Mouse (Mus musculus) heart, embryonic 10.5 days (tissue): Measurements from ENCODE around the gene Pebp1. TPM values are rescaled to one million over a fixed set of nuclear protein-coding genes. Genes with fewer than 3 reads are reported as not detected.

Source experiments
- DNase-seq: peaks from one replicate; pipeline ENCODE4 v3.0.0-alpha.2; 2017; ENCODE audit warnings: low spot score
- H3K27ac ChIP-seq: fragments of 300-500 bp; sonication (generic); 2 replicates; pipeline ENCODE4 v1.5.1; 2016; ENCODE audit warnings: mild to moderate bottlenecking
- H3K27me3 ChIP-seq: fragments of 300-500 bp; sonication (generic); 2 replicates; pipeline ENCODE4 v1.6.1; 2016; ENCODE audit warnings: mild to moderate bottlenecking; ENCODE audit not compliant: poor library complexity, insufficient read depth, severe bottlenecking
- H3K36me3 ChIP-seq: fragments of 300-500 bp; sonication (generic); 2 replicates; pipeline ENCODE4 v1.6.1; 2016; ENCODE audit warnings: mild to moderate bottlenecking, moderate library complexity
- H3K4me1 ChIP-seq: fragments of 300-500 bp; sonication (generic); 2 replicates; pipeline ENCODE4 v1.6.1; 2016; ENCODE audit warnings: mild to moderate bottlenecking
- H3K4me3 ChIP-seq: fragments of 300-500 bp; sonication (generic); 2 replicates; pipeline ENCODE4 v1.5.1; 2016; ENCODE audit warnings: mild to moderate bottlenecking, moderate library complexity
- H3K9me3 ChIP-seq: fragments of 300-500 bp; sonication (generic); 2 replicates; pipeline ENCODE4 v1.6.1; 2016; ENCODE audit warnings: mild to moderate bottlenecking, moderate library complexity
- WGBS: fragments of 180-500 bp; shearing (Covaris S2); methylation state at CpG from one replicate; pipeline ENCODE4 v1.1.7; 2016; 5-methylcytosine and 5-hydroxymethylcytosine counted together
- polyA plus RNA-seq: library from polyadenylated mRNA; unstranded; fragments of >200 nt; fragmentation: Nextera tagmentation; extraction: Ambion mirVana; gene quantifications from 2 replicates; pipeline ENCODE4 v1.2.1, GENCODE M21; 2016

Pebp1 gene
- polyA plus RNA-seq, result 614 and 687 TPM in 2 replicates

- WGBS, result under 1% methylated on average over 77 of the region's 77 CpGs
- Histone ChIP-seq H3K9me3 (no peaks in the 10 kb centered on the region), H3K4me3 (peak within 1 kb of the TSS; percentile 89), H3K27ac (peak within 1 kb of the TSS; percentile 90), H3K4me1 (peaks cover 31% of the 10 kb centered on the region), H3K36me3 (peaks cover 33% of the 10 kb centered on the region), H3K27me3 (no peaks in the 10 kb centered on the region)
- DNase-seq, result peak; percentile 98
Measured at GRCm38 (mm10) chr5:117286831-117287822, at the start of gene Pebp1. Pebp1 (minus strand) TSS chr5:117287625.

GRCm38 (mm10) chr5:117330457-117330856 lies 43.0 kb upstream of the Pebp1 start:
- Histone ChIP-seq H3K4me3 (no peak overlapping the region), H3K36me3 (peaks cover 6% of the 10 kb centered on the region), H3K9me3 (no peaks in the 10 kb centered on the region), H3K27ac (no peak overlapping the region), H3K4me1 (0 out of 2 replicates have a peak, but pooled peaks cover 5% of the 10 kb centered on the region), H3K27me3 (peaks cover 8% of the 10 kb centered on the region; the same call in 1 of the 2 replicates)
- 78% methylated on average over 7 of the region's 7 CpGs for WGBS
- DNase-seq, result no peak

GRCm38 (mm10) chr5:117326408-117326807 lies 39.0 kb upstream of the Pebp1 start:
- WGBS, result 60% methylated on average over 6 of the region's 6 CpGs
- Histone ChIP-seq H3K27ac (no peak overlapping the region), H3K4me1 (no peaks in the 10 kb centered on the region), H3K36me3 (no peaks in the 10 kb centered on the region), H3K27me3 (peaks cover 2% of the 10 kb centered on the region; the same call in 1 of the 2 replicates), H3K9me3 (no peaks in the 10 kb centered on the region), H3K4me3 (no peak overlapping the region)
- DNase-seq, result no peak

- H3K4me3 ChIP-seq, result no peak overlapping the region
- DNase-seq, result no peak
- no peak overlapping the region for H3K27ac ChIP-seq
- peaks cover 9% of the 10 kb centered on the region; the same call in 1 of the 2 replicates for H3K4me1 ChIP-seq
- no peaks in the 10 kb centered on the region for H3K36me3 ChIP-seq
- WGBS, result 72% methylated on average over 9 of the region's 9 CpGs
- H3K27me3 ChIP-seq, result peaks cover 13% of the 10 kb centered on the region
- no peaks in the 10 kb centered on the region for H3K9me3 ChIP-seq
Measured at GRCm38 (mm10) chr5:117323751-117324150, 36.3 kb upstream of the Pebp1 start.

GRCm38 (mm10) chr5:117318741-117319629 lies 31.6 kb upstream of the Pebp1 start, which contains the start of gene Vsig10:
Vsig10 (plus strand) TSS chr5:117319083.
- Histone ChIP-seq H3K9me3 (no peaks in the 10 kb centered on the region), H3K36me3 (no peaks in the 10 kb centered on the region), H3K27ac (peak within 1 kb of the TSS; percentile 94), H3K27me3 (peaks cover 35% of the 10 kb centered on the region), H3K4me3 (peak within 1 kb of the TSS; percentile 92), H3K4me1 (peaks cover 24% of the 10 kb centered on the region)
- 0% methylated on average over 78 of the region's 81 CpGs for WGBS
- DNase-seq, result peak; percentile 79

GRCm38 (mm10) chr5:117314587-117315428 lies 27.4 kb upstream of the Pebp1 start:
- Histone ChIP-seq H3K4me3 (no peak overlapping the region), H3K36me3 (no peaks in the 10 kb centered on the region), H3K9me3 (no peaks in the 10 kb centered on the region), H3K27me3 (peaks cover 22% of the 10 kb centered on the region), H3K4me1 (peaks cover 27% of the 10 kb centered on the region), H3K27ac (no peak overlapping the region)
- WGBS, result 21% methylated on average over 9 of the region's 9 CpGs
- DNase-seq, result no peak

GRCm38 (mm10) chr5:117313909-117314308 lies 26.5 kb upstream of the Pebp1 start:
- no peak for DNase-seq
- H3K9me3 ChIP-seq, result no peaks in the 10 kb centered on the region
- H3K4me3 ChIP-seq, result peak overlapping the region; percentile 41
- WGBS, result 37% methylated on average over 10 of the region's 10 CpGs
- no peaks in the 10 kb centered on the region for H3K36me3 ChIP-seq
- H3K27ac ChIP-seq, result no peak overlapping the region
- H3K4me1 ChIP-seq, result peaks cover 20% of the 10 kb centered on the region
- peaks cover 22% of the 10 kb centered on the region for H3K27me3 ChIP-seq

- Histone ChIP-seq H3K9me3 (no peaks in the 10 kb centered on the region), H3K36me3 (no peaks in the 10 kb centered on the region), H3K4me3 (peak overlapping the region; percentile 41), H3K27me3 (peaks cover 22% of the 10 kb centered on the region), H3K4me1 (peaks cover 18% of the 10 kb centered on the region), H3K27ac (no peak overlapping the region)
- 15% methylated on average over 14 of the region's 14 CpGs for WGBS
- DNase-seq, result no peak
Measured at GRCm38 (mm10) chr5:117313420-117313819, 26.0 kb upstream of the Pebp1 start.

GRCm38 (mm10) chr5:117307699-117308098 lies 20.3 kb upstream of the Pebp1 start:
- Histone ChIP-seq H3K36me3 (no peaks in the 10 kb centered on the region), H3K9me3 (no peaks in the 10 kb centered on the region), H3K4me3 (no peak overlapping the region), H3K4me1 (peaks cover 15% of the 10 kb centered on the region), H3K27me3 (no peaks in the 10 kb centered on the region), H3K27ac (no peak overlapping the region)
- 29% methylated on average over 11 of the region's 11 CpGs for WGBS
- peak; percentile 87 for DNase-seq

- Histone ChIP-seq H3K27me3 (no peaks in the 10 kb centered on the region), H3K4me1 (peaks cover 15% of the 10 kb centered on the region), H3K27ac (no peak overlapping the region), H3K9me3 (no peaks in the 10 kb centered on the region), H3K36me3 (no peaks in the 10 kb centered on the region), H3K4me3 (no peak overlapping the region)
- 89% methylated on average over 2 of the region's 2 CpGs for WGBS
- no peak for DNase-seq
Measured at GRCm38 (mm10) chr5:117306826-117307225, 19.4 kb upstream of the Pebp1 start.

GRCm38 (mm10) chr5:117305754-117306153 lies 18.3 kb upstream of the Pebp1 start:
- Histone ChIP-seq H3K27ac (no peak overlapping the region), H3K36me3 (no peaks in the 10 kb centered on the region), H3K9me3 (no peaks in the 10 kb centered on the region), H3K27me3 (no peaks in the 10 kb centered on the region), H3K4me3 (no peak overlapping the region), H3K4me1 (peaks cover 15% of the 10 kb centered on the region)
- no peak for DNase-seq
- WGBS, result 88% methylated on average over 5 of the region's 5 CpGs

- Histone ChIP-seq H3K4me1 (peaks cover 15% of the 10 kb centered on the region), H3K36me3 (no peaks in the 10 kb centered on the region), H3K4me3 (no peak overlapping the region), H3K9me3 (no peaks in the 10 kb centered on the region), H3K27me3 (no peaks in the 10 kb centered on the region), H3K27ac (no peak overlapping the region)
- 69% methylated on average over 7 of the region's 7 CpGs for WGBS
- DNase-seq, result no peak
Measured at GRCm38 (mm10) chr5:117304947-117305346, 17.5 kb upstream of the Pebp1 start.
